Mouse (Mus musculus): ENCODE measurements around the gene Klhl35.

GRCm38 (mm10) chr7:99500201-99500600 lies 34.4 kb downstream of the Klhl35 start:
- TF ChIP-seq GATA1 (IDR thresholded peaks at IDR 0.05; ENCODE audit: borderline replicate concordance, low read length) = no peak
- no peak for TF ChIP-seq FLI1 (IDR thresholded peaks at IDR 0.05; ENCODE audit: low read length)

Measured in megakaryocyte, embryonic 14.5 days (primary cell).